Mouse (Mus musculus) right cerebral cortex, postnatal 4 days (tissue): Measurements from ENCODE around the gene Serpina3b.

ENCODE experiments used
- DNase-seq: peaks from one replicate; pipeline ENCODE4 v3.0.0-alpha.2; 2022

The Serpina3b gene

DNA sequence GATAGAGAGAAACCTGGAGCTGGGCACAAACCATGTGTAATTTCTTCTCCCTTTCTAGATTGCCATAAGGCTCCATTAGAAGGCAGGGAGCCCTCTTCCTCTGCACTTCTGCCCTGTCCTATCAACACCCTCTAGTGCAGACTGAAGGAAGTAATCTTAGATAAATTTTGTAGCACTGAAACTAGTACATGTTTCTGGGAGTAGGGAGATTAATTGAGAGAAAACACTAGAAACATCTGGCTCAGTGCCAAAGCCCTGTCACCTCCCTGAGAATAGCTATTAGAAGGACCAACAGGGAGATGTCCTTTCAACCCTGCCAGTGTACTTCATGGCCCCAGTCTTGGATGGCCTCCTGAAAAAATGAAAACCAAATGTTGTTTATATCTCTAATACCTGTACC is 50.8 kb downstream of the Serpina3b start:
- no peak for DNase-seq

- no peak for DNase-seq
Measured at GRCm38 (mm10) chr12:104178987-104179386, 51.2 kb downstream of the Serpina3b start.

DNA sequence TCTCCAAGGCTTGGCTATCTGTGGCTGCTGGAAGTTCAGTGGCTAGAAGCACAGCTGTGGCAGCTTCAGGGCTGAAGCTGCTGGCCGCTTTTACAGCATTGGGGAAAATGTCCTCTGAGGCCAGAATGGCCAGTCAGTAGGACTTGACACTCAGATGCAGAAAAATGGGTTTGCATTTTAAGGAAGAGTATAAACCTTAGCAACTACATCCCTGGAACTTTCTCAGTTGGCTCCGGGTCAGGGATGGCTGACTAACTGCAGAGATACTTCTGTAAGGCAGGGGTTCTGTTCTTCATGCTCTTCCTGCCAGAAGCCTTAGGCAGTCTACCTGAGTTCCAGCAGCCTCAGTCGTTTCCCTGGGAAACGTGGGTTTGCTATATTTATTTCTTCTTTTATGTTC is 57.2 kb downstream of the Serpina3b start:
- no peak for DNase-seq

DNA sequence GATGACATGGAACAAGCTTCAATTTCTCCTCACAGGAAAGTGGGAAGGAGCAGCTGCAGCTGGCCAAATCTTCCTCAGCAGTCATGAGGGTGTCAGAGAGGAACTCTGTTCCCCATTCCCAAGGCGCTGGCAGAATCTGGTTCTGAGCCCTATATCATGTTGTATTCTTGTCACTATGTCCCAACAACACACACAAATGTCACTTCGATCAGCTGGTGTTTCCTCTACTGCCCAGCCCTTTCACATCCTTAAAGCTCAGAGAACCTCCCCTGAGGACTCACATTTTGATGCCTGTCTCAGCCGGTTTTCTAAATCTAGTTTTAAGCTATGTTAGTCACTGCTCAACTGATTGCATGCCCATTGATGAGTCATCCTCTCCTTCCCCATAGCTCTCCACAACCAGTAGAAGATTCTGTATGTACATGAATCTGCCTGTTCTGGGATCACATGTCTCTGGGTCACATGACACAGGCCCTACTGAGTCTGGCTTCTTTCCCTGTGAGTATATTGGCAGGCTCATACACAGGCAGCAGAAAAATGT is 58.3 kb downstream of the Serpina3b start:
- no peak for DNase-seq
